Mouse (Mus musculus) thymus, adult 2 months (tissue): ENCODE data around the gene Cacng1.

ENCODE experiments used
- CTCF ChIP-seq: fragments of 200-500 bp; IDR thresholded peaks from 2 replicates; pipeline ENCODE4 v1.5.1; 2012; ENCODE audit warnings: mild to moderate bottlenecking, control low read depth, low read length, moderate library complexity, borderline replicate concordance; ENCODE audit not compliant: control insufficient read depth, poor library complexity, insufficient read depth; ENCODE audit errors: extremely low read depth
- POLR2A ChIP-seq: fragments of 200-500 bp; IDR thresholded peaks from 2 replicates; pipeline ENCODE4 v1.6.1; 2012; ENCODE audit warnings: mild to moderate bottlenecking, low read length, control low read depth, moderate library complexity; ENCODE audit not compliant: control insufficient read depth, poor library complexity, insufficient read depth; ENCODE audit errors: extremely low read depth

GRCm38 (mm10) chr11:107729141-107729540, 12.8 kb upstream of the Cacng1 start:
- no peak for TF ChIP-seq POLR2A
- TF ChIP-seq CTCF: no peak
